Mouse (Mus musculus) embryonic facial prominence, embryonic 14.5 days (tissue): ENCODE measurements around the gene Rpp25. TPM values are rescaled to one million over a fixed set of nuclear protein-coding genes. Genes with fewer than 3 reads are reported as not detected.
A peak's percentile ranks its signal among the peaks of the same experiment; 100 is the strongest.

ENCODE experiments used
- ATAC-seq: fragments of 200-750 bp; cut with Nextera tagmentation; 2 replicates; pipeline ENCODE4 v1.8.0; 2017; ENCODE audit warnings: low read depth, moderate number of reproducible peaks, moderate TSS enrichment
- DNase-seq: peaks from one replicate; pipeline ENCODE4 v3.0.0-alpha.2; 2015; ENCODE audit warnings: low spot score
- H3K27ac ChIP-seq: fragments of 300-500 bp; sonication (generic); replicated peaks from 2 replicates; pipeline ENCODE4 v1.5.1; 2014; ENCODE audit warnings: low read depth, mild to moderate bottlenecking, low read length, moderate library complexity
- H3K27me3 ChIP-seq: fragments of 300-500 bp; sonication (generic); replicated peaks from 2 replicates; pipeline ENCODE4 v1.6.1; 2014; ENCODE audit warnings: low read length; ENCODE audit not compliant: control insufficient read depth, insufficient read depth
- H3K36me3 ChIP-seq: fragments of 300-500 bp; sonication (generic); 2 replicates; pipeline ENCODE4 v1.6.1; 2014; ENCODE audit warnings: low read length, mixed read lengths; ENCODE audit not compliant: control insufficient read depth, insufficient read depth
- H3K4me1 ChIP-seq: fragments of 300-500 bp; sonication (generic); 2 replicates; pipeline ENCODE4 v1.6.1; 2014; ENCODE audit warnings: antibody characterized with exemption, low read length; ENCODE audit not compliant: control insufficient read depth, insufficient read depth
- H3K4me2 ChIP-seq: fragments of 300-500 bp; sonication (generic); 2 replicates; pipeline ENCODE4 v1.6.1; 2014; ENCODE audit warnings: low read depth, mild to moderate bottlenecking, low read length, moderate library complexity, mixed read lengths
- H3K4me3 ChIP-seq: fragments of 300-500 bp; sonication (generic); 2 replicates; pipeline ENCODE4 v1.5.1; 2014; ENCODE audit warnings: low read depth, mild to moderate bottlenecking, low read length
- H3K9ac ChIP-seq: fragments of 300-500 bp; sonication (generic); 2 replicates; pipeline ENCODE4 v1.6.1; 2014; ENCODE audit warnings: low read depth, mild to moderate bottlenecking, low read length, moderate library complexity, mixed read lengths
- H3K9me3 ChIP-seq: fragments of 300-500 bp; sonication (generic); 2 replicates; pipeline ENCODE4 v1.6.1; 2016; ENCODE audit warnings: low read length; ENCODE audit not compliant: control insufficient read depth
- WGBS: fragments of 180-500 bp; shearing (Covaris S2); extraction: QIAGEN DNeasy Blood & Tissue Kit; methylation state at CpG from one replicate; pipeline ENCODE4 v1.1.7; 2014; 5-methylcytosine and 5-hydroxymethylcytosine counted together
- polyA plus RNA-seq: library from polyadenylated mRNA; unstranded; fragments of >200 nt; fragmentation: Nextera tagmentation; extraction: Ambion mirVana; gene quantifications from 2 replicates; pipeline ENCODE4 v1.2.1, GENCODE M21; 2014

Gene Rpp25
- 0.86 and 1.4 TPM in 2 replicates for polyA plus RNA-seq

DNA sequence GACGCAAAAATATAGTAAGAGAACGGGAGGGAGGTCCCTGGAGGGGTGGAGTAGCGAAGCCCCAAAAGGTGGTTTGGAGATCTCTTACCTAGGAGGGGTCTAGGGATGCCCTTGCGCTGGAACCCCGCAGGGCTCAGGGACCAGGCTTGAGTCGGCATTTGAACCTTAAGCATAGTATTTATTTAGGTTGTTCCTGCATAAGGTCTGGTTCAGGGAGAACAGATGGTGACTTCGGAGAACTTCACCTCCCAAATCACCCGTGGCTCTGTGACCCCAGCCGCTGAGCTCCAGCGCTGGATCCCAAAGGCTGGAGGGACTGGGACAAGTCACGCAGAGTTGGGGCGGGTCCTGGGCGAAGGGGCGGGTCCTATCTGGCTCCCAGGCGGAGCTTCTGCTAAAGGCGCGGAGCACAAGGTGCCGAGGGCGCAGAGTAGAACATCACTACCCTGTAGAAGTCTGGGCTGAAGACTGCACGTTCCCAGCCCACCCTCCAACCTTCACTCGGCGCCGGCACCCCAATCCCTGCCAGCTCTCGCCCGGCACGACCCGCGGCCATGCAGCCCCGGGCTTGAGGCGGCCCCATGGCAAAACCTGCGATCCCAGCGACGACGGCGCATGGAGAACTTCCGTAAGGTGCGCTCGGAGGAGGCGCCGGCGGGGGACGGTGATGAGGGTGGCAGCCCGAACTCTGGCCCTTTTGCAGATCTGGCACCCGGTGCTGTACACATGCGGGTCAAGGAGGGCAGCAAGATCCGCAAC lies at the start of gene Rpp25:
Gene Rpp25, plus strand, starts transcription at position 405 of the 759 bp plus-strand sequence.
- Histone ChIP-seq H3K4me2 (peak within 1 kb of the TSS; percentile 88), H3K9me3 (no peaks in the 10 kb centered on the region), H3K9ac (peak within 1 kb of the TSS; percentile 46), H3K4me3 (peak within 1 kb of the TSS; percentile 43), H3K36me3 (no peaks in the 10 kb centered on the region), H3K27ac (no peak within 1 kb of the TSS), H3K4me1 (peaks cover 7% of the 10 kb centered on the region; the same call in 1 of the 2 replicates), H3K27me3 (peaks cover 65% of the 10 kb centered on the region)
- ATAC-seq = peak; percentile 74
- WGBS = 1% methylated on average over 25 of the region's 46 CpGs
- DNase-seq = peak; percentile 44

DNA sequence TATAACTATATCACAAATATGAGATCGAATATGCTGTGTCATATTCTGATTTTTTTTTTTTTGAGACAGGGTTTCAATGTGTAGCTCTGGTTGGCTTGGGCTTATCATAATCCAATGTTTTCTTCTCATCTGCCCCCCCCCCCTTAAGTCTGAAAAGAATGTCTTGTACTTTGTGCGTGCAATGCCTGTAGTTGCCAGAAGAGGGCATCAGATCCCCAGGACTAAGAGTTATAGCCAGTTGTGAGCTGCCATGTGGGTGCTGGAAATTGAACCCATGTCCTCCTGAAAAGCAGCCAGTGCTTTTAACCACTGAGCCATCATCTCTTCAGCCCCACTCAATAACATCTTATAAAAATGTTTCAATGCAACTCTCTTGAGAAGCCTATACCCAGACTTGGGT lies 44.1 kb upstream of the Rpp25 start:
- Histone ChIP-seq H3K27me3 (no peaks in the 10 kb centered on the region), H3K4me3 (no peak overlapping the region), H3K36me3 (no peaks in the 10 kb centered on the region), H3K9ac (no peak overlapping the region), H3K27ac (no peak overlapping the region), H3K4me1 (no peaks in the 10 kb centered on the region), H3K4me2 (no peak overlapping the region), H3K9me3 (0 out of 2 replicates have a peak, but pooled peaks cover 5% of the 10 kb centered on the region)
- DNase-seq (no peak), ATAC-seq (no peak)
- WGBS = 97% methylated on average over 2 of the region's 2 CpGs

DNA sequence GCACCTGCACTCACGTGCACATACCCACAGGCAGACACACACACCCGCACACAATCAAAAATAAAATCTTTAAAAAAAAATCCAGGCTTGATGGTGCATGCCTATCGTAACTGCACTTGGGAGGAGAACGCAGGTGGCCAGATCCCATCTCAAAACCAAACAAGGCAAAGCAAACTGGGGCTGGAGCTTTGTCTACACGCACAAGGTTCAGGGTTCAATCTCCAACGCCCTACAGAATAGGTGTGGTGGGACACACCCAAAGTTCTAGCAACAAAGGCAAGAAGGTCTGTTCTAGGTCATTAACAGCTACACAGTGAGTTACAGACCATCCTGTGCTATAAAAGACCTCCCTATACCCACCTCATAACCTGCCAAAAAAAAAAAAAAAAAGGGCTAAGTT lies 41.0 kb upstream of the Rpp25 start:
- no peaks in the 10 kb centered on the region for H3K27me3 ChIP-seq
- no peak overlapping the region for H3K4me2 ChIP-seq
- no peak overlapping the region for H3K27ac ChIP-seq
- H3K9me3 ChIP-seq = 0 out of 2 replicates have a peak, but pooled peaks cover 5% of the 10 kb centered on the region
- no peak overlapping the region for H3K9ac ChIP-seq
- WGBS = 71% methylated on average over 6 of the region's 6 CpGs
- DNase-seq = no peak
- ATAC-seq = no peak
- no peak overlapping the region for H3K4me3 ChIP-seq
- H3K36me3 ChIP-seq = no peaks in the 10 kb centered on the region
- H3K4me1 ChIP-seq = peaks cover 8% of the 10 kb centered on the region

DNA sequence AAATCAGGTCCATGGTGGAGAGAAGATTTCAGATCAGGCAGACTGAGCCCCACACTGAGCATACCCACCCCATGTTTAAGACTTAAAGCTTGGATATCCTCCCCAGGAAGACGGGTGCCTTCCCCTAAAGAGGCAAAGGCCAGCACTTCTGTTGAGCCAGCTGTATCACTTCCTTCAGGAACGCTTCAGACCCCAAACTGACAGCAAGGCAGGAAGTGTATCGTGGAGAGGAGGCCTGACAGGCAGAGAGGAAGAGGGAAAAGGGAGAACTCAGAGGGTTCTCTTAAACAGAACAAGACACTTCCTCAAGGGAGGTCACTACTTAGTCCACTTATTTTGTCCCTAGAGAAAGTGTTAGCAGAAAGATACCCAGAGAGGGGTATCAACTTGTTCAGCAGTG lies 37.7 kb upstream of the Rpp25 start:
- Histone ChIP-seq H3K9me3 (no peaks in the 10 kb centered on the region), H3K36me3 (no peaks in the 10 kb centered on the region), H3K27me3 (no peaks in the 10 kb centered on the region), H3K4me3 (no peak overlapping the region), H3K4me2 (no peak overlapping the region; the same call in 1 of the 2 replicates), H3K4me1 (peaks cover 8% of the 10 kb centered on the region), H3K9ac (no peak overlapping the region), H3K27ac (no peak overlapping the region)
- no peak for DNase-seq
- WGBS = 41% methylated on average over 3 of the region's 3 CpGs
- no peak for ATAC-seq

DNA sequence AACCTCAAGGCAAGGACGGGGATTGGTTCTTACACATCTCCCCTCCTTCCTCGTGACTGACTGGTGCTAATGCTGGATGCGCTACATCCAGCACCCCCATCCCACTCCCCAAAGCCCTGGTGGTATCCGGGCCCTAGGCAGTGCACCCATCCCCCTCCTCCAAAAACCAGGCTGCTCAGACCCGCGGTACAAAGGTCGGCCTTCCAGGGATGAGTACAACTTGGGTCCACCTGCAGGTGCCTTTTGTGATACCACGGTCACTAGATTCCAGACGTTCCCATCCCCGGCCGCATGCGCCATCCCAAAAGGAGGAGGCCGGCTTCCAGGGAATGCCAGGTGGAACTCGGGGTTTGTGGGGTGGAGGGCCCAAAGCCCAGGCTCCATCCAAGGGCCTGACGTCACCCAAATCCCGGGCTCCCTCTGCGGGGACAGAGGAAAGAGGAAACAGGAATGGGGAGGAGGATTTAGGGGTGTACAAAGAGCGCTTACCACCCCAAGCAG lies 36.5 kb upstream of the Rpp25 start:
- Histone ChIP-seq H3K27me3 (no peaks in the 10 kb centered on the region), H3K36me3 (no peaks in the 10 kb centered on the region), H3K27ac (0 out of 2 replicates have a peak overlapping the region, but pooled peaks have one; percentile 2), H3K9ac (peak overlapping the region; percentile 71), H3K4me2 (peak overlapping the region; percentile 68), H3K4me3 (peak overlapping the region; percentile 67), H3K4me1 (peaks cover 8% of the 10 kb centered on the region), H3K9me3 (no peaks in the 10 kb centered on the region)
- under 1% methylated on average over 18 of the region's 18 CpGs for WGBS
- DNase-seq (peak; percentile 9), ATAC-seq (peak; percentile 39)

DNA sequence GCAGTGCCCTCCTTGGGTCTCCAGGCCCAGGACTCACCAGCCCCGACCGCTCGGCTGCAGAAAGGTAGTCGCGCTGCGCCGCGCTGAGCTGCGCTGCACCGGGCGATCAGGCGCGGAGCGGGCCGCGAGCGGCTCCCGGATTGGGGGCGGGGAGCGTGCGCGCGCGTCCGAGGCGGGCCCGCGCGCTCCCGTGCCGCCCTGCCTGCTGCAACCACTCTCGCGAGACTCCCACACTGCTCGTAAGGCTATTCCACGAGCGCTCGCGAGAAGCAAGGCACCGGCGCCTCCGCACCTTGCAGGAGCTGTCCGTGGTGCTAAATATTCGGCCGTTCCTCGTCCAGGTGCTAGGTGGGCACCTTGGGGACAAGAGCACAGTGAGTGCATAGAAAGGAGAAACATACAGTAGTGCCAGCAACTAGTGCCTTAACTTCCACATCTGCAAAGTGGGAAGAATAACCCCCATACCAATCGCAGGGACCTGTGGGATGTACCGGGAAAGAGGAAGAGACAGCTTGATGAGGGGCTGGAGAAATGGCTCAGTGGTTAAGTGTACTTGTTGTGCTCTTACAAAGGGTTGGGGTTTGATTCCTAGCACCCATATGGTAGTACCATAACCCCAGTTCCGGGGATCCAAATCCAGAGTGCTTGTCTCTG lies 35.8 kb upstream of the Rpp25 start, which contains the start of gene Scamp5:
Gene Scamp5, minus strand, starts transcription at position 165 of the 654 bp plus-strand sequence.
- Histone ChIP-seq H3K27me3 (no peaks in the 10 kb centered on the region), H3K36me3 (no peaks in the 10 kb centered on the region), H3K4me2 (peak within 1 kb of the TSS; percentile 68), H3K9me3 (no peaks in the 10 kb centered on the region), H3K4me1 (peaks cover 8% of the 10 kb centered on the region), H3K9ac (peak within 1 kb of the TSS; percentile 71), H3K27ac (0 out of 2 replicates have a peak within 1 kb of the TSS, but pooled peaks have one; percentile 2), H3K4me3 (peak within 1 kb of the TSS; percentile 67)
- ATAC-seq (peak; percentile 95), DNase-seq (peak; percentile 98)
- 2% methylated on average over 30 of the region's 48 CpGs for whole genome bisulfite sequencing

DNA sequence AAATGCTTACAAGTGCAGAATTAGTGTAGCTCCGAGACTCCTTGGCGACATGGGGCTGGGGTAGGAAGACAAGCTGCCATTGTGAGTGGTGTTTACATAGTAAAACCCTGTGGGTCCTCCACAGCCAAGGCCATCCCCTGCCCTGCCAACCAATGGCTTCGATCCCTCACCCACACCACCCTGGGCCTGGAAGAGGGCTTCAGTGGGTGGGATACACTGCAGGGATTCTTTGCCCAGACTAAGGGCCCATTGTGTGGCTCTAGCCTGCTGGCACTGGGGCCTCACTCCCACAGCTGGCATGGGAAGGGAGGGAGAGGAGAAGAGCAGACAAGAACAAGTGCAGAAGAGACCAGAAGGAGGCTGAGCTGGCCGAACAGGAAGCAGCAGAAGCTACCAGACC lies 34.9 kb upstream of the Rpp25 start:
- no peaks in the 10 kb centered on the region for H3K36me3 ChIP-seq
- no peak for ATAC-seq
- no peak overlapping the region for H3K27ac ChIP-seq
- H3K4me1 ChIP-seq = peaks cover 8% of the 10 kb centered on the region
- H3K27me3 ChIP-seq = no peaks in the 10 kb centered on the region
- H3K9me3 ChIP-seq = no peaks in the 10 kb centered on the region
- peak; percentile 3 for DNase-seq
- WGBS = 53% methylated on average over 4 of the region's 4 CpGs
- H3K4me2 ChIP-seq = no peak overlapping the region
- H3K9ac ChIP-seq = no peak overlapping the region
- no peak overlapping the region for H3K4me3 ChIP-seq

DNA sequence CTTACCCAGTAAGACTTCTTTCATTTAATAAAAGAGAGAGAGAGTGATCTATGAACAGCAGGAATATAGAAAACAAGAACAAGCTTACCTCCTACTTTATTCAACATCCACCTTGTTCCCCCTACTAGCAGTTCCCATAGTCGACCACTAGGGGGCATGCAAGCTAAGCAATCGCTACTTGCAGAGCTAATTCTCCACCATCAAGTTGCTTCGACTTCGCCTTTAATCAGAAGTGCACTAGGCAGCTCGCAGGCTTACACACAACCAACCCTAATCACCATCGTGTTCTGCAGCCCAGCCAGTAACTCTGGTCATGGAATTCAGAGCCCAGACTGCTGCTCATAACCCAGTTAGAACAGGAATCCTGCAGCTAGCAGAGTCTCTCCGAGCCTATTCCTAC lies 18.1 kb upstream of the Rpp25 start:
- peak; percentile 47; the same call in 1 of the 2 replicates for ATAC-seq
- Histone ChIP-seq H3K9ac (no peak overlapping the region), H3K4me2 (no peak overlapping the region), H3K4me3 (no peak overlapping the region), H3K36me3 (no peaks in the 10 kb centered on the region), H3K27me3 (no peaks in the 10 kb centered on the region), H3K27ac (no peak overlapping the region), H3K4me1 (no peaks in the 10 kb centered on the region), H3K9me3 (no peaks in the 10 kb centered on the region)
- peak; percentile 87 for DNase-seq
- WGBS = 13% methylated on average over 7 of the region's 7 CpGs
